Mouse (Mus musculus): ENCODE measurements at regions not wholly inside any gene's neighbourhood (a gene's known extent, or its start where the extent isn't known, plus 50 kb on each side); places are given as distances from the start of the nearest gene placed in this dataset.

DNA sequence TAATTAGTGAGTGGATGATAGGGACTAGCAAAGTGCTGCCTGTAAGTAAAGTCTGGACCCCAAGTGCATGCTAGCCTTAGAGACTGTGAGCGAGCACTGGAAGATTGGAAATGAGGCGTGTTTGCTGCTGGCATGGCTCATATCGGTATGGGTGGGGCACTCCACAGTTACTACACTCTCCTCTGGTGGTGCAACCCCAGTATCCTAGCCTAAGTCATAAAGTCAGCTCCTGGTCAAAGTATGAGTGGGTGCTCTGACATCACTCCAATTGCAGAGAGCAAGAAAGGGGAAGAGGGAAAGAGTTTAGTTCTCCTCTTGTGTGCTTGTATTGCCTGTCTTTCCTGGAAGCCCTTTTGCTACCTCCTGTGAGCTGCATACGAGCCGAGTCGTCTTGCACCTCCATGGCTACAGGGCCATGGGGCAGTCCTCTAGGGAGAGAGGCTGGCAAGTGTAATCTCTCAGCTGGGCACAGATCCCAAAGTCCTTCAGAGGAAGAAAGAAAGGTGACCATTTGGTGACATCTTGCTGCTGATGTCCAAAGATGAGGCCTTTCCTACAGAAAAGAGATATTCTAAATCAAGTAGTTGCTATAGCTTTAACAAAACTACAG lies 281.2 kb upstream of the Id2 start:
- no peak for DNase-seq (ENCODE audit: low read depth)
- TF ChIP-seq POLR2A (IDR thresholded peaks at IDR 0.05; ENCODE audit: borderline replicate concordance, extremely low read depth, insufficient read depth, insufficient read length, poor library complexity, severe bottlenecking) (no peak), CTCF (IDR thresholded peaks at IDR 0.05; ENCODE audit: borderline replicate concordance, extremely low read depth, insufficient read depth, insufficient read length) (no peak)

DNA sequence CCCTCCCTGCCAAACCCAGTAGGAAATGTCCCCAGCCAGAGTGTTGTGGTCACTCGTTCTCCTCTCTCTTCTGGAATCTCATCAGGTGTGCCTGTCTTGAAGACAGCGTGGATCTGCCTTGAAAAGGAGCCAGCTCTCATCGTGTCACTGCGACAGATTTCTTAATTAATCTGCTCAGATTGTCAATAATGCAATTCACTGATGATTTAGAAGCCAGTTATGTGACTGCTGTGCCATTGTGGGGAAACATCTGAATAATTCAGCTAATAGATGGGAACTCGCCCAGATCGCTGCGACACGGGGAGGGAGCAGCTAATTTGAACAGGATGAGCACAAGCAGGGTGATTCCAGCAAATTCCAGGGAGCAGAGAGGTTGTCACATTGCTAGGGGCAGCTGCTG lies 279.5 kb upstream of the Id2 start:
- TF ChIP-seq CTCF (IDR thresholded peaks at IDR 0.05; ENCODE audit: borderline replicate concordance, extremely low read depth, insufficient read depth, insufficient read length) (no peak), POLR2A (IDR thresholded peaks at IDR 0.05; ENCODE audit: borderline replicate concordance, extremely low read depth, insufficient read depth, insufficient read length, poor library complexity, severe bottlenecking) (no peak)
- peak; percentile 77 for DNase-seq (ENCODE audit: low read depth)

DNA sequence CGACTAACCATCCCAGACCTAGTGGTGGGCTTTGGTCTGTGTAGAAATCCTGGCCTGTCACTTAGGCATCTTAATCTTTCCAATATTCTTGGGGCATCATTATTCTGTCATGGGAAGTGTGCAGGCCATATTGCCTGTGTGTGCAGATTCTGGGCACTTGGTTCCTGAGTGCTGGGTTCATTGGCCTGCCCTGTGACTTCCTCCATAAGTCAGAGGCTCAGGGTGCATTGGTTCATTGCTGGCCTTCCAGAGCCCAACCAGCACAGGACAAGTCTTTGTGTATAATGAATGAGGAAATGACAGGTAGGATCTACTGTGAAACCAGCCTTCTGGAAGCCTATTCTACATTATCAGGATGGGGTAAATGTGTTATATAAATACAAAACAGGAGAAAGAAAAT lies 270.6 kb upstream of the Id2 start:
- DNase-seq (ENCODE audit: low read depth), result no peak
- TF ChIP-seq CTCF (IDR thresholded peaks at IDR 0.05; ENCODE audit: borderline replicate concordance, extremely low read depth, insufficient read depth, insufficient read length) (no peak), POLR2A (IDR thresholded peaks at IDR 0.05; ENCODE audit: borderline replicate concordance, extremely low read depth, insufficient read depth, insufficient read length, poor library complexity, severe bottlenecking) (no peak)

DNA sequence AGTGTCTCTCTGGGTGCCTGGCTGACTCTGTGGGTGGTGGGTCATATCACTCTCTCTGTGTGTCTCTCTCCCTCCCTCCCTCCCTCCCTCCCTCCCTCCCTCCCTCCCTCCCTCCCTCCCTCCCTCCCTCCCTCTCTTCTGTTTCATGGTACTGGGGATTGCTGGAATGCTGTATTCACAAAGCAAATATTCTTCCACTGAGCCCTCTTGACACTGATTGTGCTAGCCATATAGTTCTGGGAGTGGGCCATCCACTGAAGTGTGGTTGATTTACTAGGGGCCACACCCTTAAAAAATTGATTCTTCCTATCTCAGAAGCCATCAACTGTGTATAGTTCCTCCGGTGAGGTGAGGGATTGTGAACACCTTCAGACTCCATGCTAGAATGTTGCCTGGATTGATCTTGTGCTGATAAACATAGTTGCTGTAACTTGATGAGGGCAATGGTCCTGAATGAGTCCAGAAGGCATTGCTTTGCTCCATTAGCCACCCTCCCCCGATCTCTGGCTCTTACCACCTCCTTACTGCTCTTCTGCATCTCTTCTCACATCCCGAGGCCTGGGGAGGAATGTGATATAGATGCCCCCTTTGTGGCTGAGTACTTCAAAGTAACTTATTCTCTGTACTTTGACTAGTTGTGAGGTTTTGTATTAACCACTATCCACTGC lies 268.8 kb upstream of the Id2 start:
- TF ChIP-seq POLR2A (IDR thresholded peaks at IDR 0.05; ENCODE audit: borderline replicate concordance, extremely low read depth, insufficient read depth, insufficient read length, poor library complexity, severe bottlenecking) (no peak), CTCF (IDR thresholded peaks at IDR 0.05; ENCODE audit: borderline replicate concordance, extremely low read depth, insufficient read depth, insufficient read length) (no peak)

DNA sequence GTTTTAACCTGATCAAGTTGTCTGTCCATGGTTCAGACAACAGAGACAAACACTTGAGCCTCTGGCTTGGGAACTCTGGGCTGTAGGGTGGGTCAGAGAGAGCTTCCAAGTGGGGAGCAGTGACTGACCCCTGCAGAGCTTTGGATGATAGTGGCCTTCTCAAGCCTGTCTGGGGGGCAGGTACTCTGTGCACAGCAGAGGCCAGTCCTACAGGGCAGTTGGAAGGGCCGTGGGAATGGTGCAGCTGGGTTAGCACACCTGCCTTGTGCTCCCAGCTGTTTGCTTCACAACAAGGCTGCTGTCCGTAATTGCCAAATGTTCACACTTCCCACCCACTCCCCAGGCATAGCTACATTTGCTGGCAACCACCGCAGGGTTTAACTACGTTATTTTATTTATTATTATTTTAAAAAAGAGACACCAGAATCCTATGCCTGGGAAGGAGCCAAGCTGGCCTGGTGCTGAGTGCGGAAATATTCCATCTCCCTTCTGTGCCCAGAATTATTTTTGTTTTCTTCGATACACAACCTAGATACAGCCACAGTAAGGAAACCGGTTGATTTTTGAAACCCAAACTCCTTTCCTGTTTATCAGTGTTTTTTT lies 268.1 kb upstream of the Id2 start:
- no peak for TF ChIP-seq CTCF (IDR thresholded peaks at IDR 0.05; ENCODE audit: borderline replicate concordance, extremely low read depth, insufficient read depth, insufficient read length)
- TF ChIP-seq POLR2A (IDR thresholded peaks at IDR 0.05; ENCODE audit: borderline replicate concordance, extremely low read depth, insufficient read depth, insufficient read length, poor library complexity, severe bottlenecking), result no peak
- no peak for DNase-seq (ENCODE audit: low read depth)

More for the DNA sequence above, 268.8 kb upstream of the Id2 start:
- no peak for DNase-seq (ENCODE audit: low read depth)

DNA sequence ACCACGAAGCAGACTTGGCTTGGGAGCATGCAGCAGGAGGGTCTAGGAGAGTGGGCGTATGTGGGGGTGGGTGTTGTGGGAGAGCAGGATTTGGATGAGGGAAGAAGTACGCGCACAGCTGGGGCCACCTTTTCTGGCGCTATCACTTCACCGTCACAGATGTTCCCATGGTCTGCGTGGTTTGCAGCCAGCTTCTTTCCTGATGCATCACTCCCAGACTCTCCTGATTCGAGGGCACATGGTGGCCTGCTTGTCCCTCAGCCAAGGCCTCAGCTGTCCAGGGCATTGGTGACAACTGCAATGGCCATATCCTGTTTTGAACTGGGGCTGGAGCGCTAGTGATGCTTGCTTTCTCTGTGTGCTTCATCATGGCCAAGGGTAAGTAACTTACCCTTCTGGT lies 266.9 kb upstream of the Id2 start:
- TF ChIP-seq CTCF (IDR thresholded peaks at IDR 0.05; ENCODE audit: borderline replicate concordance, extremely low read depth, insufficient read depth, insufficient read length), result no peak
- TF ChIP-seq POLR2A (IDR thresholded peaks at IDR 0.05; ENCODE audit: borderline replicate concordance, extremely low read depth, insufficient read depth, insufficient read length, poor library complexity, severe bottlenecking), result no peak
- no peak for DNase-seq (ENCODE audit: low read depth)

DNA sequence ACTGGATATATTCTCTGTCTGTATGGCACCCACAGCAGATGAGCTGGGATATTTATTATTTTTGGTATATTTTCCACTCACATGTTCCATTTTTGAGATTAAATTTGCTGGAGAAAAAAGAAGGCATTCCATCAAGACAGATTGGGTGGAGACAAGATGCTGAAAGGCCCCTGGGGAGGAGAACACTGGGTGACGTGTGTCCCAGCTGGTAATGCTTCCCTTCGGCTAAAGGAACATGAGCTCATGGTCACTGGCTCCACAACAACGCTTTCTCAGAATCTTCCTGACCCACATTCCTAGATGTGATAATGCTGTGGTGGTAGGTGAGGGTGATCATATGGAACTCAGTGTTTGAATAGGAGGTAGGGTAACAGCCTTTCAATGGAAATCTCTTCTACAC lies 266.4 kb upstream of the Id2 start:
- TF ChIP-seq CTCF (IDR thresholded peaks at IDR 0.05; ENCODE audit: borderline replicate concordance, extremely low read depth, insufficient read depth, insufficient read length) (no peak), POLR2A (IDR thresholded peaks at IDR 0.05; ENCODE audit: borderline replicate concordance, extremely low read depth, insufficient read depth, insufficient read length, poor library complexity, severe bottlenecking) (no peak)
- no peak for DNase-seq (ENCODE audit: low read depth)

DNA sequence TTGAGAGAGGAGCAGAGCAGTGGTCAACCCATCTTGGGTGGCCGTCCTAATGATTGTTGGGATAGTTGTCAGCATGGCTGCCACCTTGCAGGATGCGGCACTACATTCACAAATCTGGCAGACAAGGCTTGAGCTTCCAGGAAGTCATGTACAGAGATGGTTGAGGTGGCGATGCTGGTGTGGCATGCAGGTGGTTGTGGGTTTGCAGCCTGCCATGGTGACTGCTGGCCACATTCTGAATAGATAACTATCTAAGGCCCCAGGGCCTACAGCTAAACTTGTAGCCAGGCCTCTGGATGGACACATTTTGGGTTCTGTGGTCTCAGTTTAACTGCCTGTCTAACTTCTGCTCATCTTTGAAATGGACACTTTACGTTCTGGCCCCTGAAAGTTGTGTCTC lies 265.8 kb upstream of the Id2 start:
- TF ChIP-seq POLR2A (IDR thresholded peaks at IDR 0.05; ENCODE audit: borderline replicate concordance, extremely low read depth, insufficient read depth, insufficient read length, poor library complexity, severe bottlenecking) (no peak), CTCF (IDR thresholded peaks at IDR 0.05; ENCODE audit: borderline replicate concordance, extremely low read depth, insufficient read depth, insufficient read length) (no peak)
- no peak for DNase-seq (ENCODE audit: low read depth)

DNA sequence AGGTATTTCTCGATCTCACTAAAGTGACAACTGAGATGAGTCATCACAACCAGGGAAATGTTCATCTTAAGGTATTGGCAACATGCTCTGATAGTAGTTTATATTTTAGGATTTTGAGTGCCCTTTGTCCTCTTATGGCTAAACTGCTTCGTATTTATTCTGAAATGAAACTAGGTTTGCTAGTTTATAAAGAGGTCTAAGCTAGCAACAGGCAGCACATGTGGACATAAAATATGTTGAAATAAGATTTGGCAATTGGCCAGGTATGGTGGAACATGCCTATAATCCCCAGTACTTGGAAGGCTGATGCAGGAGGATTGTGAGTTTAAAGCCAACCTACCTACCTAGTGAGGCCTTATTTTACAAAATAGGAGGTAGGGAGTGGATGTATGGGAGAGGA lies 263.8 kb upstream of the Id2 start:
- TF ChIP-seq CTCF (IDR thresholded peaks at IDR 0.05; ENCODE audit: borderline replicate concordance, extremely low read depth, insufficient read depth, insufficient read length) (no peak), POLR2A (IDR thresholded peaks at IDR 0.05; ENCODE audit: borderline replicate concordance, extremely low read depth, insufficient read depth, insufficient read length, poor library complexity, severe bottlenecking) (no peak)
- no peak for DNase-seq (ENCODE audit: low read depth)

DNA sequence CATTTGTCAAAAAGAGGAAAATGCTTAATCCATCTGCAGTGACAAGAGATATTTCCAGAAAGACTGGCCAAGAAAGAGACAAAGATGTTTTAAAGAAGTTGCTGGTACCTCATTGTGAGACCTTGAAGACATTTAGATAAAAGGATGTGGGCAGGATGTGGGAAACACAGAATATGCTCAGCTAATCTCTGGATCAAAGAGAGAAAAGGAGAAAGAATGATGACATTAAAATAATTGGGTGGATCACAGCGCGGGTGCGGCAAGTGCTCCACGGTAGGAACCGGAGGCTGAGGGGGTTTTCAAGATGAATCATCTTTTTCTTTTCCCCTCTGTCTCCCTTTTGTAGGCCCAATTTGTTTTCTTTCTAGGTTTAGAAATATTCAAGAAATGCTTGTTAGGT lies 263.0 kb upstream of the Id2 start:
- DNase-seq (ENCODE audit: low read depth), result no peak
- TF ChIP-seq CTCF (IDR thresholded peaks at IDR 0.05; ENCODE audit: borderline replicate concordance, extremely low read depth, insufficient read depth, insufficient read length), result no peak
- TF ChIP-seq POLR2A (IDR thresholded peaks at IDR 0.05; ENCODE audit: borderline replicate concordance, extremely low read depth, insufficient read depth, insufficient read length, poor library complexity, severe bottlenecking), result no peak

DNA sequence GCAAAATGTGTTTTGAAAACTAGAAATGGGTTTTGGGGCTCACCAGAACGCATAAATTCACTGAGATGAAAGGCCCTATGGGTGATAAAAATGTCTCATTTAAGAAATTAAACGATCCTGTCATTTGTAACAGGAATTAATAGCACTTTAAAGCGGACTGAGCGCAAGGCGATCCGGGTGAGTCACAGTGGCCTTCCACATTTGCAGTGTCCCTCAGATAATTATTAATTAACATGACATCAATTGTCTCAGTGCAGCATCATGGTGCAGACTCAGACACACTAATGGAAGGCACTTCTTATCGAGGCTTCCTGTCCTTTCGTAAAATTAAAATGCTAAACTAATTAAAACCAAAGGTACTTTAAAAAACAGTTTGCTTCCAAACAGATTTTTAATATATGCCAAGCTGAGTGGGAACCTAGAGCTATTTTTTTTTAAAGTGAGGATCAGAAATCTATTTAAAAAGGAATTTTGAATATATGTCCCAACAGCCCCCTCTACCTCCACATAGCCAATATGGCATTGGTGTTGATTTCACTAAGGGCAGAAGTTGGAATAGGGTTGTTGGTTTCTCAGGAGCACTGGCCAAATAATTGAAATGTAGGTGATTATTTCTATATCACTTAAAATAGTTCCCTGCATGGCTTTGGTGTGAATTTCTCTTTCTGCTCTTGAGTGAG lies 262.0 kb upstream of the Id2 start:
- TF ChIP-seq CTCF (IDR thresholded peaks at IDR 0.05; ENCODE audit: borderline replicate concordance, extremely low read depth, insufficient read depth, insufficient read length) (no peak), POLR2A (IDR thresholded peaks at IDR 0.05; ENCODE audit: borderline replicate concordance, extremely low read depth, insufficient read depth, insufficient read length, poor library complexity, severe bottlenecking) (no peak)
- no peak for DNase-seq (ENCODE audit: low read depth)
